Mouse (Mus musculus) limb, embryonic 15.5 days (tissue): ENCODE results near the gene Epha3. TPM values are rescaled to one million over a fixed set of nuclear protein-coding genes. Genes with fewer than 3 reads are reported as not detected.

Experiments used
- ATAC-seq: fragments of 200-750 bp; cut with Nextera tagmentation; 2 replicates; pipeline ENCODE4 v1.8.0; 2017; ENCODE audit warnings: low read depth, moderate TSS enrichment; ENCODE audit not compliant: insufficient number of reproducible peaks, low FRiP score, low TSS enrichment
- H3K27ac ChIP-seq: fragments of 300-500 bp; sonication (generic); 2 replicates; pipeline ENCODE4 v1.5.1; 2015; ENCODE audit warnings: moderate library complexity, mild to moderate bottlenecking, inconsistent platforms
- H3K27me3 ChIP-seq: fragments of 300-500 bp; sonication (generic); 2 replicates; pipeline ENCODE4 v1.6.1; 2015; ENCODE audit warnings: inconsistent platforms
- H3K36me3 ChIP-seq: fragments of 300-500 bp; sonication (generic); 2 replicates; pipeline ENCODE4 v1.6.1; 2015; ENCODE audit warnings: inconsistent platforms
- H3K4me1 ChIP-seq: fragments of 300-500 bp; sonication (generic); 2 replicates; pipeline ENCODE4 v1.6.1; 2015; ENCODE audit warnings: inconsistent platforms
- H3K4me2 ChIP-seq: fragments of 300-500 bp; sonication (generic); 2 replicates; pipeline ENCODE4 v1.6.1; 2015; ENCODE audit warnings: mild to moderate bottlenecking, inconsistent platforms
- H3K4me3 ChIP-seq: fragments of 300-500 bp; sonication (generic); 2 replicates; pipeline ENCODE4 v1.5.1; 2015; ENCODE audit warnings: mild to moderate bottlenecking, inconsistent platforms
- H3K9ac ChIP-seq: fragments of 300-500 bp; sonication (generic); 2 replicates; pipeline ENCODE4 v1.6.1; 2015; ENCODE audit warnings: inconsistent platforms
- H3K9me3 ChIP-seq: fragments of 300-500 bp; sonication (generic); 2 replicates; pipeline ENCODE4 v1.6.1; 2016; ENCODE audit warnings: inconsistent platforms
- WGBS: fragments of 180-500 bp; shearing (Covaris S2); methylation state at CpG from one replicate; pipeline ENCODE4 v1.1.7; 2015; 5-methylcytosine and 5-hydroxymethylcytosine counted together
- polyA plus RNA-seq: library from polyadenylated mRNA; unstranded; fragments of >200 nt; fragmentation: Nextera tagmentation; extraction: Ambion mirVana; gene quantifications from 2 replicates; pipeline ENCODE4 v1.2.1, GENCODE M21; 2015

Epha3 gene
- polyA plus RNA-seq: 18.0 and 19.3 TPM in 2 replicates

GRCm38 (mm10) chr16:63863913-63864330 is at the start of gene Epha3:
Gene Epha3, minus strand, starts transcription at chr16:63864175.
- H3K27me3 ChIP-seq: peaks cover 28% of the 10 kb centered on the region; the same call in 1 of the 2 replicates
- no peaks in the 10 kb centered on the region for H3K36me3 ChIP-seq
- 0 out of 2 replicates have a peak within 1 kb of the TSS, but pooled peaks have one; percentile 23 for H3K9ac ChIP-seq
- under 1% methylated on average over 28 of the region's 28 CpGs for WGBS
- ATAC-seq: peak; percentile 55; the same call in 1 of the 2 replicates
- H3K4me1 ChIP-seq: no peaks in the 10 kb centered on the region
- H3K4me2 ChIP-seq: peak within 1 kb of the TSS; percentile 94
- H3K27ac ChIP-seq: no peak within 1 kb of the TSS
- peak within 1 kb of the TSS; percentile 60 for H3K4me3 ChIP-seq
- no peaks in the 10 kb centered on the region for H3K9me3 ChIP-seq

- WGBS: 53% methylated on average over 13 of the region's 13 CpGs
- H3K4me1 ChIP-seq: no peaks in the 10 kb centered on the region
- H3K9me3 ChIP-seq: no peaks in the 10 kb centered on the region
- no peak overlapping the region for H3K9ac ChIP-seq
- no peak overlapping the region for H3K4me2 ChIP-seq
- no peak overlapping the region for H3K4me3 ChIP-seq
- no peaks in the 10 kb centered on the region for H3K36me3 ChIP-seq
- H3K27me3 ChIP-seq: no peaks in the 10 kb centered on the region
- ATAC-seq: no peak
- H3K27ac ChIP-seq: no peak overlapping the region
These were observed 39.5 kb upstream of the Epha3 start for GRCm38 (mm10) chr16:63903425-63903824.

GRCm38 (mm10) chr16:63881190-63881589 is 17.2 kb upstream of the Epha3 start:
- Histone ChIP-seq H3K27ac (no peak overlapping the region), H3K9ac (no peak overlapping the region), H3K27me3 (no peaks in the 10 kb centered on the region), H3K36me3 (no peaks in the 10 kb centered on the region), H3K4me1 (no peaks in the 10 kb centered on the region), H3K9me3 (no peaks in the 10 kb centered on the region), H3K4me2 (no peak overlapping the region), H3K4me3 (no peak overlapping the region)
- WGBS: 88% methylated on average over 1 of the region's 1 CpGs
- no peak for ATAC-seq

- Histone ChIP-seq H3K4me3 (no peak overlapping the region), H3K27ac (no peak overlapping the region), H3K4me1 (no peaks in the 10 kb centered on the region), H3K27me3 (peaks cover 6% of the 10 kb centered on the region; the same call in 1 of the 2 replicates), H3K4me2 (no peak overlapping the region), H3K36me3 (no peaks in the 10 kb centered on the region), H3K9me3 (no peaks in the 10 kb centered on the region), H3K9ac (no peak overlapping the region)
- 8% methylated on average over 7 of the region's 7 CpGs for WGBS
- ATAC-seq: no peak
These were observed 8.3 kb upstream of the Epha3 start for GRCm38 (mm10) chr16:63872313-63872712.

GRCm38 (mm10) chr16:63864463-63864976 is 545 bp upstream of the Epha3 start:
- Histone ChIP-seq H3K4me1 (no peaks in the 10 kb centered on the region), H3K36me3 (no peaks in the 10 kb centered on the region), H3K27me3 (peaks cover 28% of the 10 kb centered on the region; the same call in 1 of the 2 replicates), H3K9me3 (no peaks in the 10 kb centered on the region), H3K4me3 (peak overlapping the region; percentile 60), H3K4me2 (peak overlapping the region; percentile 94), H3K9ac (no peak overlapping the region), H3K27ac (no peak overlapping the region)
- 27% methylated on average over 7 of the region's 7 CpGs for whole genome bisulfite sequencing
- no peak for ATAC-seq

GRCm38 (mm10) chr16:63863181-63863580 is 794 bp downstream of the Epha3 start:
- no peaks in the 10 kb centered on the region for H3K4me1 ChIP-seq
- H3K27me3 ChIP-seq: peaks cover 25% of the 10 kb centered on the region; the same call in 1 of the 2 replicates
- H3K4me3 ChIP-seq: peak overlapping the region; percentile 60
- H3K9ac ChIP-seq: 0 out of 2 replicates have a peak overlapping the region, but pooled peaks have one; percentile 23
- WGBS: 0% methylated on average over 12 of the region's 12 CpGs
- H3K36me3 ChIP-seq: no peaks in the 10 kb centered on the region
- no peak overlapping the region for H3K27ac ChIP-seq
- H3K9me3 ChIP-seq: no peaks in the 10 kb centered on the region
- no peak for ATAC-seq
- H3K4me2 ChIP-seq: peak overlapping the region; percentile 94

- WGBS: 4% methylated on average over 11 of the region's 11 CpGs
- H3K4me1 ChIP-seq: peaks cover 13% of the 10 kb centered on the region; the same call in 1 of the 2 replicates
- ATAC-seq: no peak
- no peaks in the 10 kb centered on the region for H3K9me3 ChIP-seq
- H3K36me3 ChIP-seq: no peaks in the 10 kb centered on the region
- H3K4me3 ChIP-seq: peak overlapping the region; percentile 59
- H3K27ac ChIP-seq: peak overlapping the region; percentile 71
- H3K4me2 ChIP-seq: peak overlapping the region; percentile 90
- H3K27me3 ChIP-seq: peaks cover 1% of the 10 kb centered on the region; the same call in 1 of the 2 replicates
- H3K9ac ChIP-seq: peak overlapping the region; percentile 43
These were observed 6.4 kb downstream of the Epha3 start for GRCm38 (mm10) chr16:63857561-63857960.

- Histone ChIP-seq H3K27ac (peak overlapping the region; percentile 71), H3K9me3 (no peaks in the 10 kb centered on the region), H3K36me3 (no peaks in the 10 kb centered on the region), H3K4me3 (peak overlapping the region; percentile 59), H3K4me1 (peaks cover 13% of the 10 kb centered on the region; the same call in 1 of the 2 replicates), H3K27me3 (no peaks in the 10 kb centered on the region; the same call in 1 of the 2 replicates), H3K4me2 (peak overlapping the region; percentile 90), H3K9ac (peak overlapping the region; percentile 43)
- WGBS: 1% methylated on average over 32 of the region's 33 CpGs
- ATAC-seq: peak; percentile 80; the same call in 1 of the 2 replicates
These were observed 7.1 kb downstream of the Epha3 start for GRCm38 (mm10) chr16:63856658-63857552.

- Histone ChIP-seq H3K4me3 (no peak overlapping the region), H3K9me3 (no peaks in the 10 kb centered on the region), H3K9ac (no peak overlapping the region), H3K27ac (no peak overlapping the region), H3K4me1 (no peaks in the 10 kb centered on the region), H3K27me3 (no peaks in the 10 kb centered on the region), H3K4me2 (no peak overlapping the region), H3K36me3 (no peaks in the 10 kb centered on the region)
- ATAC-seq: no peak
- WGBS: 79% methylated on average over 3 of the region's 3 CpGs
These were observed 13.7 kb downstream of the Epha3 start for GRCm38 (mm10) chr16:63850297-63850696.

- Histone ChIP-seq H3K27ac (no peak overlapping the region), H3K27me3 (no peaks in the 10 kb centered on the region), H3K9ac (no peak overlapping the region), H3K9me3 (no peaks in the 10 kb centered on the region), H3K36me3 (no peaks in the 10 kb centered on the region), H3K4me3 (no peak overlapping the region), H3K4me1 (no peaks in the 10 kb centered on the region), H3K4me2 (no peak overlapping the region)
- no peak for ATAC-seq
- WGBS: 73% methylated on average over 2 of the region's 2 CpGs
These were observed 21.1 kb downstream of the Epha3 start for GRCm38 (mm10) chr16:63842911-63843310.

- H3K27ac ChIP-seq: no peak overlapping the region
- ATAC-seq: no peak
- H3K4me1 ChIP-seq: no peaks in the 10 kb centered on the region
- H3K27me3 ChIP-seq: no peaks in the 10 kb centered on the region
- no peaks in the 10 kb centered on the region for H3K9me3 ChIP-seq
- H3K9ac ChIP-seq: no peak overlapping the region
- no peak overlapping the region for H3K4me3 ChIP-seq
- H3K36me3 ChIP-seq: no peaks in the 10 kb centered on the region
- H3K4me2 ChIP-seq: no peak overlapping the region
These were observed 26.5 kb downstream of the Epha3 start for GRCm38 (mm10) chr16:63837466-63837865.

- no peak overlapping the region for H3K9ac ChIP-seq
- H3K9me3 ChIP-seq: no peaks in the 10 kb centered on the region
- no peaks in the 10 kb centered on the region for H3K36me3 ChIP-seq
- H3K4me2 ChIP-seq: no peak overlapping the region
- no peak for ATAC-seq
- peaks cover 6% of the 10 kb centered on the region; the same call in 1 of the 2 replicates for H3K4me1 ChIP-seq
- no peak overlapping the region for H3K27ac ChIP-seq
- 50% methylated on average over 2 of the region's 2 CpGs for WGBS
- no peak overlapping the region for H3K4me3 ChIP-seq
- no peaks in the 10 kb centered on the region for H3K27me3 ChIP-seq
These were observed 42.8 kb downstream of the Epha3 start for GRCm38 (mm10) chr16:63821164-63821563.
